Mouse (Mus musculus) erythroblast, embryonic 14.5 days (primary cell): Measurements from ENCODE around the gene Hoxc9. TPM values are rescaled to one million over a fixed set of nuclear protein-coding genes. Genes with fewer than 3 reads are reported as not detected.
A peak's percentile ranks its signal among the peaks of the same experiment; 100 is the strongest.

Experiments used
- H3K27me3 ChIP-seq: 2 replicates; pipeline ENCODE4 v1.6.1; 2012; ENCODE audit warnings: inconsistent platforms; ENCODE audit not compliant: control insufficient read depth
- H3K36me3 ChIP-seq: 2 replicates; pipeline ENCODE4 v1.6.1; 2012; ENCODE audit warnings: mild to moderate bottlenecking, inconsistent platforms; ENCODE audit not compliant: control insufficient read depth
- H3K4me1 ChIP-seq: 2 replicates; pipeline ENCODE4 v1.6.1; 2012; ENCODE audit warnings: inconsistent platforms; ENCODE audit not compliant: control insufficient read depth
- H3K4me3 ChIP-seq: replicated peaks from 2 replicates; pipeline ENCODE3; 2012; ENCODE audit warnings: moderate library complexity, mild to moderate bottlenecking, inconsistent platforms
- H3K9me3 ChIP-seq: 2 replicates; pipeline ENCODE4 v1.6.1; 2012; ENCODE audit warnings: low read length, inconsistent platforms, mixed read lengths; ENCODE audit not compliant: control insufficient read depth
- GATA1 ChIP-seq: IDR thresholded peaks from 2 replicates; pipeline ENCODE4 v1.6.1; 2012; ENCODE audit warnings: low read length, inconsistent platforms, mixed read lengths
- TAL1 ChIP-seq: IDR thresholded peaks from 3 replicates; pipeline ENCODE4 v1.6.1; 2012; ENCODE audit warnings: low read length, inconsistent platforms, mixed read lengths
- polyA plus RNA-seq: library from polyadenylated mRNA; stranded (reverse); fragments of >175 nt; gene quantifications from 2 replicates; pipeline ENCODE4 v1.2.3, GENCODE M21; 2012

Hoxc9 gene
- polyA plus RNA-seq, 1 experiment: not detected

GRCm38 (mm10) chr15:102991782-102992181, 15.5 kb downstream of the Hoxc9 start:
- Histone ChIP-seq H3K4me3 (no peak overlapping the region), H3K36me3 (no peaks in the 10 kb centered on the region), H3K4me1 (no peaks in the 10 kb centered on the region), H3K27me3 (peaks cover 100% of the 10 kb centered on the region), H3K9me3 (no peaks in the 10 kb centered on the region)
- TF ChIP-seq GATA1 (no peak), TAL1 (no peak)

GRCm38 (mm10) chr15:102992206-102992605, 16.0 kb downstream of the Hoxc9 start:
- no peaks in the 10 kb centered on the region for H3K4me1 ChIP-seq
- H3K9me3 ChIP-seq: no peaks in the 10 kb centered on the region
- no peak overlapping the region for H3K4me3 ChIP-seq
- H3K27me3 ChIP-seq: peaks cover 100% of the 10 kb centered on the region
- no peaks in the 10 kb centered on the region for H3K36me3 ChIP-seq
- TF ChIP-seq GATA1 (no peak), TAL1 (no peak)

- peaks cover 100% of the 10 kb centered on the region for H3K27me3 ChIP-seq
- no peak for TF ChIP-seq GATA1
- TF ChIP-seq TAL1: no peak
- H3K4me1 ChIP-seq: no peaks in the 10 kb centered on the region
- H3K9me3 ChIP-seq: no peaks in the 10 kb centered on the region
- H3K36me3 ChIP-seq: no peaks in the 10 kb centered on the region
- H3K4me3 ChIP-seq: no peak overlapping the region
These were observed 16.6 kb downstream of the Hoxc9 start for GRCm38 (mm10) chr15:102992863-102993262.

GRCm38 (mm10) chr15:102996548-102996947, 20.3 kb downstream of the Hoxc9 start:
- peaks cover 100% of the 10 kb centered on the region for H3K27me3 ChIP-seq
- H3K4me3 ChIP-seq: no peak overlapping the region

GRCm38 (mm10) chr15:102997431-102997830, 21.2 kb downstream of the Hoxc9 start:
- Histone ChIP-seq H3K4me1 (no peaks in the 10 kb centered on the region), H3K36me3 (no peaks in the 10 kb centered on the region), H3K9me3 (no peaks in the 10 kb centered on the region), H3K4me3 (no peak overlapping the region), H3K27me3 (peaks cover 100% of the 10 kb centered on the region)
- TF ChIP-seq GATA1: no peak
- TF ChIP-seq TAL1: no peak

More at GRCm38 (mm10) chr15:102996548-102996947, 20.3 kb downstream of the Hoxc9 start:
- H3K36me3 ChIP-seq: no peaks in the 10 kb centered on the region
- no peak for TF ChIP-seq GATA1
- no peak for TF ChIP-seq TAL1
- no peaks in the 10 kb centered on the region for H3K4me1 ChIP-seq
- H3K9me3 ChIP-seq: no peaks in the 10 kb centered on the region

GRCm38 (mm10) chr15:102997939-102998355, 21.7 kb downstream of the Hoxc9 start, which contains the start of gene Hoxc6:
Gene Hoxc6 (plus strand): TSS chr15:102998257.
- no peaks in the 10 kb centered on the region for H3K9me3 ChIP-seq
- H3K4me3 ChIP-seq: no peak within 1 kb of the TSS
- no peak for TF ChIP-seq TAL1
- no peak for TF ChIP-seq GATA1
- no peaks in the 10 kb centered on the region for H3K4me1 ChIP-seq
- no peaks in the 10 kb centered on the region for H3K36me3 ChIP-seq
- H3K27me3 ChIP-seq: peaks cover 100% of the 10 kb centered on the region

GRCm38 (mm10) chr15:102998608-102999182, 22.5 kb downstream of the Hoxc9 start:
- H3K4me1 ChIP-seq: no peaks in the 10 kb centered on the region
- TF ChIP-seq GATA1: no peak
- no peak for TF ChIP-seq TAL1
- no peaks in the 10 kb centered on the region for H3K9me3 ChIP-seq
- no peaks in the 10 kb centered on the region for H3K36me3 ChIP-seq
- H3K27me3 ChIP-seq: peaks cover 100% of the 10 kb centered on the region
- H3K4me3 ChIP-seq: no peak overlapping the region

GRCm38 (mm10) chr15:102999183-102999831, 23.1 kb downstream of the Hoxc9 start:
- no peaks in the 10 kb centered on the region for H3K36me3 ChIP-seq
- H3K4me3 ChIP-seq: peak overlapping the region; percentile 26
- peaks cover 100% of the 10 kb centered on the region for H3K27me3 ChIP-seq
- no peaks in the 10 kb centered on the region for H3K9me3 ChIP-seq
- no peak for TF ChIP-seq TAL1
- no peak for TF ChIP-seq GATA1
- no peaks in the 10 kb centered on the region for H3K4me1 ChIP-seq

- TF ChIP-seq TAL1 (no peak), GATA1 (no peak)
- Histone ChIP-seq H3K27me3 (peaks cover 100% of the 10 kb centered on the region), H3K9me3 (no peaks in the 10 kb centered on the region), H3K4me1 (no peaks in the 10 kb centered on the region), H3K4me3 (no peak overlapping the region), H3K36me3 (no peaks in the 10 kb centered on the region)
These were observed 23.7 kb downstream of the Hoxc9 start for GRCm38 (mm10) chr15:102999955-103000354.
